Mouse (Mus musculus): ENCODE measurements around the gene Cyp26b1. TPM values are rescaled to one million over a fixed set of nuclear protein-coding genes. Genes with fewer than 3 reads are reported as not detected.

Gene Cyp26b1
- polyA plus RNA-seq, 1 experiment from 2014 or later: 6.6 TPM

- no peaks in the 10 kb centered on the region; the same call in 1 of the 2 replicates for H3K27me3 ChIP-seq (replicated peaks; ENCODE audit: low read depth, poor library complexity, severe bottlenecking)
- WGBS: 79% methylated on average over 3 of the region's 3 CpGs
Measured at GRCm38 (mm10) chr6:84538681-84539080, 55.0 kb downstream of the Cyp26b1 start.

GRCm38 (mm10) chr6:84537611-84538197, 56.0 kb downstream of the Cyp26b1 start:
- 82% methylated on average over 16 of the region's 16 CpGs for WGBS
- no peak overlapping the region for H3K27ac ChIP-seq (replicated peaks)

More at GRCm38 (mm10) chr6:84538681-84539080, 55.0 kb downstream of the Cyp26b1 start:
- Histone ChIP-seq H3K27ac (replicated peaks) (no peak overlapping the region), H3K9me3 (no peaks in the 10 kb centered on the region), H3K4me1 (peaks cover 18% of the 10 kb centered on the region), H3K36me3 (replicated peaks) (no peaks in the 10 kb centered on the region), H3K4me3 (no peak overlapping the region)
- no peak for DNase-seq (ENCODE audit: low spot score)

GRCm38 (mm10) chr6:84534944-84535343, 58.8 kb downstream of the Cyp26b1 start:
- WGBS: 77% methylated on average over 3 of the region's 3 CpGs
- Histone ChIP-seq H3K27me3 (replicated peaks; ENCODE audit: low read depth, poor library complexity, severe bottlenecking) (no peaks in the 10 kb centered on the region; the same call in 1 of the 2 replicates), H3K4me1 (peaks cover 5% of the 10 kb centered on the region; the same call in 1 of the 2 replicates), H3K9me3 (no peaks in the 10 kb centered on the region), H3K4me3 (no peak overlapping the region), H3K36me3 (replicated peaks) (no peaks in the 10 kb centered on the region), H3K27ac (replicated peaks) (no peak overlapping the region)
- no peak for DNase-seq (ENCODE audit: low spot score)

More at GRCm38 (mm10) chr6:84537611-84538197, 56.0 kb downstream of the Cyp26b1 start:
- H3K9me3 ChIP-seq: no peaks in the 10 kb centered on the region
- peaks cover 12% of the 10 kb centered on the region; the same call in 1 of the 2 replicates for H3K4me1 ChIP-seq
- no peaks in the 10 kb centered on the region; the same call in 1 of the 2 replicates for H3K27me3 ChIP-seq (replicated peaks; ENCODE audit: low read depth, poor library complexity, severe bottlenecking)
- H3K4me3 ChIP-seq: no peak overlapping the region
- no peaks in the 10 kb centered on the region for H3K36me3 ChIP-seq (replicated peaks)
- DNase-seq (ENCODE audit: low spot score): no peak

- Histone ChIP-seq H3K27ac (replicated peaks) (no peak overlapping the region), H3K4me1 (no peaks in the 10 kb centered on the region), H3K9me3 (no peaks in the 10 kb centered on the region), H3K4me3 (no peak overlapping the region), H3K36me3 (replicated peaks) (no peaks in the 10 kb centered on the region), H3K27me3 (replicated peaks; ENCODE audit: low read depth, poor library complexity, severe bottlenecking) (no peaks in the 10 kb centered on the region)
- DNase-seq (ENCODE audit: low spot score): no peak
Measured at GRCm38 (mm10) chr6:84529912-84530311, 63.8 kb downstream of the Cyp26b1 start.

- Histone ChIP-seq H3K4me1 (0 out of 2 replicates have a peak, but pooled peaks cover 2% of the 10 kb centered on the region), H3K4me3 (no peak overlapping the region), H3K36me3 (replicated peaks) (no peaks in the 10 kb centered on the region), H3K27me3 (replicated peaks; ENCODE audit: low read depth, poor library complexity, severe bottlenecking) (no peaks in the 10 kb centered on the region), H3K9me3 (no peaks in the 10 kb centered on the region), H3K27ac (replicated peaks) (no peak overlapping the region)
- DNase-seq (ENCODE audit: low spot score): no peak
- WGBS: 83% methylated on average over 7 of the region's 7 CpGs
Measured at GRCm38 (mm10) chr6:84524901-84525601, 68.7 kb downstream of the Cyp26b1 start.

All from embryonic facial prominence, embryonic 10.5 days (tissue).